Mouse (Mus musculus) embryonic facial prominence, embryonic 14.5 days (tissue): ENCODE results near the gene Hoxd10. TPM values are rescaled to one million over a fixed set of nuclear protein-coding genes. Genes with fewer than 3 reads are reported as not detected.

Experiments
- ATAC-seq: fragments of 200-750 bp; cut with Nextera tagmentation; 2 replicates; pipeline ENCODE4 v1.8.0; 2017; ENCODE audit warnings: low read depth, moderate number of reproducible peaks, moderate TSS enrichment
- DNase-seq: peaks from one replicate; pipeline ENCODE4 v3.0.0-alpha.2; 2015; ENCODE audit warnings: low spot score
- H3K27ac ChIP-seq: fragments of 300-500 bp; sonication (generic); replicated peaks from 2 replicates; pipeline ENCODE4 v1.5.1; 2014; ENCODE audit warnings: low read depth, mild to moderate bottlenecking, low read length, moderate library complexity
- H3K27me3 ChIP-seq: fragments of 300-500 bp; sonication (generic); replicated peaks from 2 replicates; pipeline ENCODE4 v1.6.1; 2014; ENCODE audit warnings: low read length; ENCODE audit not compliant: control insufficient read depth, insufficient read depth
- H3K36me3 ChIP-seq: fragments of 300-500 bp; sonication (generic); 2 replicates; pipeline ENCODE4 v1.6.1; 2014; ENCODE audit warnings: low read length, mixed read lengths; ENCODE audit not compliant: control insufficient read depth, insufficient read depth
- H3K4me1 ChIP-seq: fragments of 300-500 bp; sonication (generic); 2 replicates; pipeline ENCODE4 v1.6.1; 2014; ENCODE audit warnings: antibody characterized with exemption, low read length; ENCODE audit not compliant: control insufficient read depth, insufficient read depth
- H3K4me2 ChIP-seq: fragments of 300-500 bp; sonication (generic); 2 replicates; pipeline ENCODE4 v1.6.1; 2014; ENCODE audit warnings: low read depth, mild to moderate bottlenecking, low read length, moderate library complexity, mixed read lengths
- H3K4me3 ChIP-seq: fragments of 300-500 bp; sonication (generic); 2 replicates; pipeline ENCODE4 v1.5.1; 2014; ENCODE audit warnings: low read depth, mild to moderate bottlenecking, low read length
- H3K9ac ChIP-seq: fragments of 300-500 bp; sonication (generic); 2 replicates; pipeline ENCODE4 v1.6.1; 2014; ENCODE audit warnings: low read depth, mild to moderate bottlenecking, low read length, moderate library complexity, mixed read lengths
- H3K9me3 ChIP-seq: fragments of 300-500 bp; sonication (generic); 2 replicates; pipeline ENCODE4 v1.6.1; 2016; ENCODE audit warnings: low read length; ENCODE audit not compliant: control insufficient read depth
- WGBS: fragments of 180-500 bp; shearing (Covaris S2); extraction: QIAGEN DNeasy Blood & Tissue Kit; methylation state at CpG from one replicate; pipeline ENCODE4 v1.1.7; 2014; 5-methylcytosine and 5-hydroxymethylcytosine counted together
- polyA plus RNA-seq: library from polyadenylated mRNA; unstranded; fragments of >200 nt; fragmentation: Nextera tagmentation; extraction: Ambion mirVana; gene quantifications from 2 replicates; pipeline ENCODE4 v1.2.1, GENCODE M21; 2014

Gene Hoxd10
- polyA plus RNA-seq, 1 experiment from 2014 or later: 0.45 TPM

GRCm38 (mm10) chr2:74703317-74703716 is 11.6 kb downstream of the Hoxd10 start:
- no peaks in the 10 kb centered on the region for H3K9me3 ChIP-seq
- 4% methylated on average over 10 of the region's 10 CpGs for WGBS
- H3K36me3 ChIP-seq: no peaks in the 10 kb centered on the region
- DNase-seq (no peak), ATAC-seq (no peak)
- H3K4me3 ChIP-seq: no peak overlapping the region
- no peak overlapping the region for H3K27ac ChIP-seq
- H3K4me1 ChIP-seq: peaks cover 14% of the 10 kb centered on the region
- no peak overlapping the region for H3K4me2 ChIP-seq
- H3K9ac ChIP-seq: no peak overlapping the region
- peaks cover 96% of the 10 kb centered on the region for H3K27me3 ChIP-seq

- Histone ChIP-seq H3K4me3 (0 out of 2 replicates have a peak overlapping the region, but pooled peaks have one; percentile 44), H3K9me3 (no peaks in the 10 kb centered on the region), H3K27ac (no peak overlapping the region), H3K27me3 (peaks cover 96% of the 10 kb centered on the region), H3K36me3 (no peaks in the 10 kb centered on the region), H3K4me2 (peak overlapping the region; percentile 4; the same call in 1 of the 2 replicates), H3K4me1 (peaks cover 12% of the 10 kb centered on the region; the same call in 1 of the 2 replicates), H3K9ac (no peak overlapping the region)
- DNase-seq (no peak), ATAC-seq (no peak)
- 6% methylated on average over 25 of the region's 26 CpGs for WGBS
Measured at GRCm38 (mm10) chr2:74703720-74704392, 12.1 kb downstream of the Hoxd10 start.

- WGBS: 4% methylated on average over 9 of the region's 52 CpGs
- ATAC-seq: no peak
- Histone ChIP-seq H3K9me3 (no peaks in the 10 kb centered on the region), H3K36me3 (no peaks in the 10 kb centered on the region), H3K4me2 (peak within 1 kb of the TSS; percentile 72), H3K9ac (peak within 1 kb of the TSS; percentile 58), H3K4me1 (peaks cover 12% of the 10 kb centered on the region; the same call in 1 of the 2 replicates), H3K4me3 (peak within 1 kb of the TSS; percentile 44), H3K27me3 (peaks cover 96% of the 10 kb centered on the region), H3K27ac (0 out of 2 replicates have a peak within 1 kb of the TSS, but pooled peaks have one; percentile 28)
- peak; percentile 55 for DNase-seq
Measured at GRCm38 (mm10) chr2:74704393-74704998, 12.8 kb downstream of the Hoxd10 start, which contains the start of gene Hoxd8. Gene Hoxd8, plus strand, starts transcription at chr2:74704615.

GRCm38 (mm10) chr2:74704999-74705466 is 13.3 kb downstream of the Hoxd10 start:
- 0 out of 2 replicates have a peak overlapping the region, but pooled peaks have one; percentile 28 for H3K27ac ChIP-seq
- DNase-seq (no peak), ATAC-seq (peak; percentile 22; the same call in 1 of the 2 replicates)
- no peaks in the 10 kb centered on the region for H3K36me3 ChIP-seq
- peak overlapping the region; percentile 72 for H3K4me2 ChIP-seq
- H3K9ac ChIP-seq: peak overlapping the region; percentile 58
- H3K4me1 ChIP-seq: peaks cover 12% of the 10 kb centered on the region; the same call in 1 of the 2 replicates
- peaks cover 96% of the 10 kb centered on the region for H3K27me3 ChIP-seq
- peak overlapping the region; percentile 44 for H3K4me3 ChIP-seq
- 0% methylated on average over 9 of the region's 66 CpGs for WGBS
- no peaks in the 10 kb centered on the region for H3K9me3 ChIP-seq

- H3K4me3 ChIP-seq: peak overlapping the region; percentile 44
- peaks cover 12% of the 10 kb centered on the region; the same call in 1 of the 2 replicates for H3K4me1 ChIP-seq
- H3K27me3 ChIP-seq: peaks cover 96% of the 10 kb centered on the region
- H3K4me2 ChIP-seq: peak overlapping the region; percentile 72
- 0 out of 2 replicates have a peak overlapping the region, but pooled peaks have one; percentile 28 for H3K27ac ChIP-seq
- H3K9me3 ChIP-seq: no peaks in the 10 kb centered on the region
- peak overlapping the region; percentile 58 for H3K9ac ChIP-seq
- DNase-seq (no peak), ATAC-seq (0 out of 2 replicates have a peak, but pooled peaks have one; percentile 23)
- H3K36me3 ChIP-seq: no peaks in the 10 kb centered on the region
- WGBS: under 1% methylated on average over 15 of the region's 85 CpGs
Measured at GRCm38 (mm10) chr2:74705467-74706089, 13.9 kb downstream of the Hoxd10 start.

- no peaks in the 10 kb centered on the region for H3K9me3 ChIP-seq
- H3K9ac ChIP-seq: no peak overlapping the region
- peaks cover 96% of the 10 kb centered on the region for H3K27me3 ChIP-seq
- H3K36me3 ChIP-seq: no peaks in the 10 kb centered on the region
- 2% methylated on average over 13 of the region's 13 CpGs for WGBS
- ATAC-seq: no peak
- peaks cover 12% of the 10 kb centered on the region; the same call in 1 of the 2 replicates for H3K4me1 ChIP-seq
- DNase-seq: no peak
- H3K27ac ChIP-seq: no peak overlapping the region
- H3K4me3 ChIP-seq: peak overlapping the region; percentile 44
- peak overlapping the region; percentile 11; the same call in 1 of the 2 replicates for H3K4me2 ChIP-seq
Measured at GRCm38 (mm10) chr2:74706393-74706960, 14.8 kb downstream of the Hoxd10 start.

GRCm38 (mm10) chr2:74707599-74707998 is 15.9 kb downstream of the Hoxd10 start:
- ATAC-seq: no peak
- DNase-seq: no peak
- peaks cover 97% of the 10 kb centered on the region for H3K27me3 ChIP-seq
- no peak overlapping the region for H3K9ac ChIP-seq
- no peak overlapping the region for H3K4me2 ChIP-seq
- H3K4me3 ChIP-seq: no peak overlapping the region
- no peak overlapping the region for H3K27ac ChIP-seq
- no peaks in the 10 kb centered on the region for H3K36me3 ChIP-seq
- 11% methylated on average over 7 of the region's 7 CpGs for WGBS
- no peaks in the 10 kb centered on the region for H3K9me3 ChIP-seq
- H3K4me1 ChIP-seq: peaks cover 12% of the 10 kb centered on the region; the same call in 1 of the 2 replicates

GRCm38 (mm10) chr2:74708676-74709075 is 17.0 kb downstream of the Hoxd10 start:
- 10% methylated on average over 4 of the region's 4 CpGs for WGBS
- ATAC-seq: no peak

More at GRCm38 (mm10) chr2:74708676-74709075, 17.0 kb downstream of the Hoxd10 start:
- H3K9ac ChIP-seq: no peak overlapping the region
- no peak overlapping the region for H3K4me3 ChIP-seq
- H3K4me2 ChIP-seq: no peak overlapping the region
- H3K27ac ChIP-seq: no peak overlapping the region
- no peaks in the 10 kb centered on the region for H3K9me3 ChIP-seq
- no peak for DNase-seq
- peaks cover 97% of the 10 kb centered on the region for H3K27me3 ChIP-seq
- no peaks in the 10 kb centered on the region for H3K36me3 ChIP-seq
- peaks cover 12% of the 10 kb centered on the region; the same call in 1 of the 2 replicates for H3K4me1 ChIP-seq
